ENCODE assay signal across 11 mouse cellular contexts in the genomic region with DNA sequence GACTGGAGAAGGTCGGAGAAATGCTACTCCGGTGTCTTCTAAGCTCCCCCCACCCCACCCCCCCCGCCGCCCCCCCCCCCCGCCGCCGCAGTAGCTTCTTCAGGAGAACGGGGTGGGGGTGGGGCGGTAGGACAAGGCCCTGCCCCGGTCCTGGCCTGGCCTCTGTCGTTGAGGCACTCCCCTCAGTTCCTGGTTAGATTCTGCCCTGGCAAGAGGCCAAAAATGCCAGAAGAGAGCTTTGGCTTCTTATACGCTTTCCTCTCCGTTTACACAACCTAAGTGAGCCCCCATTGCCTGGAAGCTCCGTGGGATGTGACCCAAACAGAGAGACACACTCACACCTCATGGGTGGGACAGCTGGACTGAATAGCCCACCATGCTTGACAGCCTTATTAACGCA.
DNase-seq lines count a peak whose midpoint lies in the region; ATAC-seq and TF ChIP-seq lines count a peak whose summit lies in the region.
"Had no signal": no experiment of that assay in that cellular context is flagged by ENCODE, and none has a peak within 500 bp of the region (broad histone marks: within the 10 kb centered on the region; RNA-seq: fewer than 3 reads in every experiment).

No protein-coding gene starts in this region.

- H3K27ac ChIP-seq in cerebellum, adult 2 months (ENCODE audit: insufficient read depth, low read length), result no peak overlapping the region
- no peak overlapping the region for H3K27ac ChIP-seq in MEL (ENCODE audit: control insufficient read depth, low read depth, low read length)
- no peak overlapping the region for H3K27ac ChIP-seq in lung, postnatal 0 days (ENCODE audit: low read length)
- H3K27ac ChIP-seq in forebrain, embryonic 10.5 days, result no peak overlapping the region
- H3K27ac ChIP-seq: limb, embryonic 12.5 days had no signal

- TF ChIP-seq RAD21 in MEL (IDR thresholded peaks at IDR 0.05; ENCODE audit: low read depth, low read length), result no peak

- H3K4me3 ChIP-seq in cerebellum, adult 2 months (replicated peaks; ENCODE audit: insufficient read depth, low read depth, low read length), result no peak overlapping the region
- H3K4me3 ChIP-seq in MEL (ENCODE audit: control insufficient read depth in 1 of 2, insufficient read depth in 1 of 2, low read depth in 2 of 2, low read length in 2 of 2), result no peak overlapping the region
- no peak overlapping the region for H3K4me3 ChIP-seq in lung, postnatal 0 days (ENCODE audit: low read depth, low read length)
- no peak overlapping the region for H3K4me3 ChIP-seq in forebrain, embryonic 10.5 days
- H3K4me3 ChIP-seq: limb, embryonic 12.5 days had no signal

- no peak for TF ChIP-seq CTCF in cerebellum, adult 2 months (IDR thresholded peaks at IDR 0.05; ENCODE audit: borderline replicate concordance, insufficient read depth, low read depth, low read length)
- TF ChIP-seq CTCF in MEL (IDR thresholded peaks at IDR 0.05 in 2 of 3, conservative IDR thresholded peaks at IDR 0.05 in 1 of 3; ENCODE audit: control insufficient read depth in 1 of 3, insufficient read depth in 1 of 3, low read depth in 2 of 3, low read length in 3 of 3, poor library complexity in 1 of 3, severe bottlenecking in 1 of 3), result no peak
- no peak for TF ChIP-seq CTCF in lung, postnatal 0 days (IDR thresholded peaks at IDR 0.05)

- no peak for TF ChIP-seq EP300 in MEL (IDR thresholded peaks at IDR 0.05; ENCODE audit: low read depth in 1 of 2, low read length in 2 of 2)
- no peak for TF ChIP-seq EP300 in lung, postnatal 0 days (IDR thresholded peaks at IDR 0.05)

- no peaks in the 10 kb centered on the region for H3K27me3 ChIP-seq in cerebellum, adult 2 months (ENCODE audit: control insufficient read depth, insufficient read depth, low read length)
- no peaks in the 10 kb centered on the region for H3K27me3 ChIP-seq in MEL (ENCODE audit: control insufficient read depth in 1 of 2, insufficient read depth in 2 of 2, low read length in 2 of 2)
- no peaks in the 10 kb centered on the region for H3K27me3 ChIP-seq in lung, postnatal 0 days (replicated peaks; ENCODE audit: insufficient read depth, low read length)
- H3K27me3 ChIP-seq in forebrain, embryonic 10.5 days (ENCODE audit: poor library complexity, severe bottlenecking), result peaks cover 91% of the 10 kb centered on the region

- H3K9ac ChIP-seq in MEL (ENCODE audit: control insufficient read depth, low read depth, low read length, poor library complexity, severe bottlenecking), result no peak overlapping the region
- H3K9ac ChIP-seq in lung, postnatal 0 days (replicated peaks; ENCODE audit: low read depth), result no peak overlapping the region
- H3K9ac ChIP-seq: limb, embryonic 12.5 days had no signal

- H3K9me3 ChIP-seq in MEL (replicated peaks; ENCODE audit: insufficient read depth, low read length), result no peaks in the 10 kb centered on the region
- no peaks in the 10 kb centered on the region for H3K9me3 ChIP-seq in lung, postnatal 0 days (ENCODE audit: low read length)
- no peaks in the 10 kb centered on the region for H3K9me3 ChIP-seq in forebrain, embryonic 10.5 days
- H3K9me3 ChIP-seq: limb, embryonic 12.5 days had no signal

- no peak for TF ChIP-seq POLR2A in cerebellum, adult 2 months (IDR thresholded peaks at IDR 0.05; ENCODE audit: borderline replicate concordance, insufficient read depth, low read length)
- TF ChIP-seq POLR2A in MEL (IDR thresholded peaks at IDR 0.05; ENCODE audit: control insufficient read depth in 1 of 2, insufficient read depth in 1 of 2, low read depth in 1 of 2, low read length in 2 of 2, poor library complexity in 1 of 2), result no peak

- DNase-seq in cerebellum, postnatal 10 days, result peak; percentile 39 to 47
- no peak for DNase-seq in cerebellum, adult 2 months
- DNase-seq in kidney, postnatal 14 days, result peak; percentile 17
- no peak for DNase-seq in kidney, adult 9 months
- DNase-seq in MEL (ENCODE audit: low read depth, low spot score), result peak; percentile 54
- DNase-seq in lung, postnatal 0 days (ENCODE audit: low spot score), result peak; percentile 43
- no peak for DNase-seq in thymus, postnatal 4 days
- DNase-seq in forebrain, embryonic 10.5 days (ENCODE audit: extremely low spot score, low spot score), result no peak
- DNase-seq: cerebellum, adult 8-10 months; thymus, adult 2 months had no signal

- H3K79me2 ChIP-seq in MEL (ENCODE audit: control insufficient read depth, insufficient read depth, low read length, poor library complexity), result peaks cover 3% of the 10 kb centered on the region; the same call in 1 of the 2 replicates

- WGBS in cerebellum, adult 2 months, result 38% methylated on average over 5 of the region's 15 CpGs
- 30% methylated on average over 5 of the region's 15 CpGs for WGBS in lung, postnatal 0 days
- WGBS in forebrain, embryonic 10.5 days, result 30% methylated on average over 9 of the region's 15 CpGs

- H3K36me3 ChIP-seq in MEL (ENCODE audit: control insufficient read depth in 1 of 2, insufficient read depth in 2 of 2, low read length in 2 of 2), result peaks cover 0 to 13% of the 10 kb centered on the region in 2 experiments; a peak in 2 of 4 replicates
- H3K36me3 ChIP-seq in lung, postnatal 0 days (ENCODE audit: insufficient read depth, low read length), result no peaks in the 10 kb centered on the region
- no peaks in the 10 kb centered on the region for H3K36me3 ChIP-seq in forebrain, embryonic 10.5 days (replicated peaks)
- H3K36me3 ChIP-seq: limb, embryonic 12.5 days had no signal

- no peak overlapping the region for H3K4me2 ChIP-seq in lung, postnatal 0 days (replicated peaks; ENCODE audit: low read depth, low read length)
- H3K4me2 ChIP-seq: limb, embryonic 12.5 days had no signal

- H3K4me1 ChIP-seq in cerebellum, adult 2 months (ENCODE audit: control insufficient read depth, insufficient read depth, low read length), result no peaks in the 10 kb centered on the region
- peaks cover 5 to 19% of the 10 kb centered on the region in 2 experiments; a peak in 3 of 4 replicates for H3K4me1 ChIP-seq in MEL (ENCODE audit: control insufficient read depth in 1 of 2, insufficient read depth in 2 of 2, low read length in 2 of 2)
- H3K4me1 ChIP-seq in lung, postnatal 0 days (ENCODE audit: insufficient read depth, low read depth, low read length), result no peaks in the 10 kb centered on the region
- peaks cover 39% of the 10 kb centered on the region for H3K4me1 ChIP-seq in forebrain, embryonic 10.5 days

- no peak for ATAC-seq in lung, postnatal 0 days

TF ChIP-seq in MEL, 35 proteins besides CTCF, POLR2A, EP300 and RAD21:
- TF ChIP-seq ZKSCAN1 (IDR thresholded peaks at IDR 0.05; ENCODE audit: low read depth, low read length) (no peak), ZC3H11A (IDR thresholded peaks at IDR 0.05; ENCODE audit: low read depth, low read length) (no peak), RCOR1 (IDR thresholded peaks at IDR 0.05; ENCODE audit: low read depth, low read length) (no peak), ELF1 (IDR thresholded peaks at IDR 0.05; ENCODE audit: low read depth, low read length) (no peak), ETS1 (IDR thresholded peaks at IDR 0.05; ENCODE audit: low read depth, low read length) (no peak), SMC3 (IDR thresholded peaks at IDR 0.05; ENCODE audit: low read depth, low read length) (no peak), ZNF384 (IDR thresholded peaks at IDR 0.05; ENCODE audit: low read depth, low read length) (no peak), MYC (IDR thresholded peaks at IDR 0.05; ENCODE audit: low read depth, low read length) (no peak)

Comparison
In these comparisons a context has a peak if more than half of its experiments do, and no peak if none do; other contexts are left out.
1. DNase-seq: peak in cerebellum, postnatal 10 days (2 of 2), kidney, postnatal 14 days (single experiment), MEL (single experiment) and lung, postnatal 0 days (single experiment); none in cerebellum, adult 2 months (0 of 2), kidney, adult 9 months (single experiment), thymus, postnatal 4 days (single experiment) and forebrain, embryonic 10.5 days (single experiment).